Mouse (Mus musculus): ENCODE measurements around the gene Tekt4.
A peak's percentile ranks its signal among the peaks of the same experiment; 100 is the strongest.

The Tekt4 gene

GRCm38 (mm10) chr17:25433223-25433616 lies 21.2 kb upstream of the Tekt4 start:
- peak in 1 of 2 experiments; percentile 45 for DNase-seq

GRCm38 (mm10) chr17:25433617-25434606 lies 20.5 kb upstream of the Tekt4 start, which contains the start of gene Cacna1h:
Gene Cacna1h (minus strand): TSS chr17:25433783.
- DNase-seq = peak; percentile 86 to 90

GRCm38 (mm10) chr17:25441417-25441816 lies 13.0 kb upstream of the Tekt4 start:
- no peak for DNase-seq

GRCm38 (mm10) chr17:25442889-25443288 lies 11.5 kb upstream of the Tekt4 start:
- no peak for DNase-seq

GRCm38 (mm10) chr17:25445074-25445473 lies 9.3 kb upstream of the Tekt4 start:
- no peak for DNase-seq

- DNase-seq = no peak
Observed at GRCm38 (mm10) chr17:25445841-25446240, 8.6 kb upstream of the Tekt4 start.

GRCm38 (mm10) chr17:25447865-25448264 lies 6.5 kb upstream of the Tekt4 start:
- DNase-seq = no peak

- DNase-seq = no peak
Observed at GRCm38 (mm10) chr17:25450329-25450728, 4.1 kb upstream of the Tekt4 start.

GRCm38 (mm10) chr17:25452246-25452965 lies 2.0 kb upstream of the Tekt4 start:
- DNase-seq = no peak

GRCm38 (mm10) chr17:25456540-25456939 lies 2.1 kb downstream of the Tekt4 start:
- DNase-seq = no peak

- DNase-seq = peak; percentile 27 to 45
Observed at GRCm38 (mm10) chr17:25462236-25462875, 7.9 kb downstream of the Tekt4 start.

GRCm38 (mm10) chr17:25463326-25463945 lies 9.0 kb downstream of the Tekt4 start:
- DNase-seq = no peak

- DNase-seq = no peak
Observed at GRCm38 (mm10) chr17:25464091-25464490, 9.7 kb downstream of the Tekt4 start.

GRCm38 (mm10) chr17:25466257-25466656 lies 11.8 kb downstream of the Tekt4 start:
- DNase-seq = no peak

- DNase-seq = no peak
Observed at GRCm38 (mm10) chr17:25467781-25468180, 13.4 kb downstream of the Tekt4 start.

- DNase-seq = no peak
Observed at GRCm38 (mm10) chr17:25468301-25468700, 13.9 kb downstream of the Tekt4 start.

- DNase-seq = peak; percentile 79 to 81
Observed at GRCm38 (mm10) chr17:25469798-25470197, 15.4 kb downstream of the Tekt4 start.

GRCm38 (mm10) chr17:25471418-25471817 lies 17.0 kb downstream of the Tekt4 start:
- peak; percentile 39 to 53 for DNase-seq

- peak; percentile 14 to 34 for DNase-seq
Observed at GRCm38 (mm10) chr17:25472044-25472443, 17.6 kb downstream of the Tekt4 start.

- peak; percentile 84 to 91 for DNase-seq
Observed at GRCm38 (mm10) chr17:25474330-25475077, 20.1 kb downstream of the Tekt4 start.

- peak; percentile 61 to 69 for DNase-seq
Observed at GRCm38 (mm10) chr17:25475946-25476744, 21.7 kb downstream of the Tekt4 start.

All from kidney, postnatal 4 days (tissue).